Mouse (Mus musculus): ENCODE data around the gene Pdzd7. TPM values are rescaled to one million over a fixed set of nuclear protein-coding genes. Genes with fewer than 3 reads are reported as not detected.

Pdzd7 gene
- polyA plus RNA-seq, 1 experiment from 2014 or later: 0.72 TPM

- Histone ChIP-seq H3K27me3 (peaks cover 4% of the 10 kb centered on the region; the same call in 1 of the 2 replicates), H3K4me2 (replicated peaks) (no peak overlapping the region), H3K4me1 (peaks cover 40% of the 10 kb centered on the region), H3K9ac (no peak overlapping the region), H3K4me3 (no peak overlapping the region), H3K9me3 (replicated peaks) (no peaks in the 10 kb centered on the region), H3K36me3 (peaks cover 24% of the 10 kb centered on the region), H3K27ac (no peak overlapping the region)
- ATAC-seq (ENCODE audit: low FRiP score): no peak
- whole genome bisulfite sequencing: 72% methylated on average over 6 of the region's 6 CpGs
Observed at GRCm38 (mm10) chr19:45013581-45014225, 31.8 kb downstream of the Pdzd7 start.

GRCm38 (mm10) chr19:45012636-45013035 lies 32.9 kb downstream of the Pdzd7 start:
- peaks cover 39% of the 10 kb centered on the region for H3K4me1 ChIP-seq
- no peak overlapping the region for H3K4me3 ChIP-seq
- H3K27me3 ChIP-seq: peaks cover 4% of the 10 kb centered on the region; the same call in 1 of the 2 replicates
- H3K9ac ChIP-seq: no peak overlapping the region
- no peak for ATAC-seq (ENCODE audit: low FRiP score)
- H3K36me3 ChIP-seq: peaks cover 28% of the 10 kb centered on the region
- 46% methylated on average over 6 of the region's 6 CpGs for WGBS
- no peaks in the 10 kb centered on the region for H3K9me3 ChIP-seq (replicated peaks)
- no peak overlapping the region for H3K4me2 ChIP-seq (replicated peaks)
- H3K27ac ChIP-seq: peak overlapping the region; percentile 64

GRCm38 (mm10) chr19:45012219-45012618 lies 33.3 kb downstream of the Pdzd7 start:
- WGBS: 84% methylated on average over 8 of the region's 8 CpGs
- peaks cover 28% of the 10 kb centered on the region for H3K36me3 ChIP-seq
- no peak overlapping the region for H3K4me3 ChIP-seq
- peaks cover 41% of the 10 kb centered on the region for H3K4me1 ChIP-seq
- no peak overlapping the region for H3K4me2 ChIP-seq (replicated peaks)
- no peak overlapping the region for H3K9ac ChIP-seq
- peak overlapping the region; percentile 64 for H3K27ac ChIP-seq
- H3K9me3 ChIP-seq (replicated peaks): no peaks in the 10 kb centered on the region
- peaks cover 4% of the 10 kb centered on the region; the same call in 1 of the 2 replicates for H3K27me3 ChIP-seq
- no peak for ATAC-seq (ENCODE audit: low FRiP score)

GRCm38 (mm10) chr19:45010646-45011045 lies 34.9 kb downstream of the Pdzd7 start:
- no peak overlapping the region for H3K4me3 ChIP-seq
- no peak overlapping the region for H3K4me2 ChIP-seq (replicated peaks)
- peaks cover 4% of the 10 kb centered on the region; the same call in 1 of the 2 replicates for H3K27me3 ChIP-seq
- H3K27ac ChIP-seq: no peak overlapping the region
- H3K9ac ChIP-seq: no peak overlapping the region
- peaks cover 31% of the 10 kb centered on the region for H3K4me1 ChIP-seq
- WGBS: 94% methylated on average over 4 of the region's 4 CpGs
- no peak for ATAC-seq (ENCODE audit: low FRiP score)
- no peaks in the 10 kb centered on the region for H3K9me3 ChIP-seq (replicated peaks)
- peaks cover 28% of the 10 kb centered on the region for H3K36me3 ChIP-seq

GRCm38 (mm10) chr19:45007425-45008191 lies 37.9 kb downstream of the Pdzd7 start:
- H3K4me1 ChIP-seq: peaks cover 23% of the 10 kb centered on the region
- H3K27me3 ChIP-seq: no peaks in the 10 kb centered on the region
- no peaks in the 10 kb centered on the region for H3K9me3 ChIP-seq (replicated peaks)
- WGBS: 94% methylated on average over 20 of the region's 20 CpGs
- peak overlapping the region; percentile 97 for H3K4me3 ChIP-seq
- no peak overlapping the region for H3K27ac ChIP-seq
- ATAC-seq (ENCODE audit: low FRiP score): no peak
- peak overlapping the region; percentile 89 for H3K9ac ChIP-seq
- peak overlapping the region; percentile 96 for H3K4me2 ChIP-seq (replicated peaks)
- H3K36me3 ChIP-seq: peaks cover 49% of the 10 kb centered on the region

- H3K27me3 ChIP-seq: no peaks in the 10 kb centered on the region
- peaks cover 20% of the 10 kb centered on the region for H3K4me1 ChIP-seq
- ATAC-seq (ENCODE audit: low FRiP score): no peak
- H3K9me3 ChIP-seq (replicated peaks): no peaks in the 10 kb centered on the region
- peak overlapping the region; percentile 96 for H3K4me2 ChIP-seq (replicated peaks)
- H3K4me3 ChIP-seq: peak overlapping the region; percentile 97
- WGBS: 40% methylated on average over 17 of the region's 17 CpGs
- peaks cover 52% of the 10 kb centered on the region for H3K36me3 ChIP-seq
- H3K9ac ChIP-seq: peak overlapping the region; percentile 89
- 0 out of 2 replicates have a peak overlapping the region, but pooled peaks have one; percentile 84 for H3K27ac ChIP-seq
Observed at GRCm38 (mm10) chr19:45007021-45007420, 38.5 kb downstream of the Pdzd7 start.

- Histone ChIP-seq H3K9me3 (replicated peaks) (no peaks in the 10 kb centered on the region), H3K4me3 (peak within 1 kb of the TSS; percentile 97), H3K27me3 (no peaks in the 10 kb centered on the region), H3K4me1 (peaks cover 20% of the 10 kb centered on the region), H3K9ac (peak within 1 kb of the TSS; percentile 89), H3K27ac (peak within 1 kb of the TSS; percentile 84), H3K4me2 (replicated peaks) (peak within 1 kb of the TSS; percentile 96), H3K36me3 (peaks cover 52% of the 10 kb centered on the region)
- peak; percentile 92 for ATAC-seq (ENCODE audit: low FRiP score)
- WGBS: under 1% methylated on average over 82 of the region's 82 CpGs
Observed at GRCm38 (mm10) chr19:45005957-45006712, 39.4 kb downstream of the Pdzd7 start, which contains the start of gene Mrpl43. Mrpl43 (minus strand) TSS chr19:45006442.

GRCm38 (mm10) chr19:45005444-45005843 lies 40.1 kb downstream of the Pdzd7 start, which contains the start of gene Twnk:
Twnk (plus strand) TSS chr19:45005663.
- WGBS: 11% methylated on average over 16 of the region's 16 CpGs
- peaks cover 52% of the 10 kb centered on the region for H3K36me3 ChIP-seq
- no peaks in the 10 kb centered on the region for H3K9me3 ChIP-seq (replicated peaks)
- H3K9ac ChIP-seq: peak within 1 kb of the TSS; percentile 89
- peak within 1 kb of the TSS; percentile 84 for H3K27ac ChIP-seq
- no peak for ATAC-seq (ENCODE audit: low FRiP score)
- H3K4me2 ChIP-seq (replicated peaks): peak within 1 kb of the TSS; percentile 96
- H3K27me3 ChIP-seq: no peaks in the 10 kb centered on the region
- peak within 1 kb of the TSS; percentile 97 for H3K4me3 ChIP-seq
- peaks cover 20% of the 10 kb centered on the region for H3K4me1 ChIP-seq

- no peak overlapping the region for H3K4me3 ChIP-seq
- H3K9ac ChIP-seq: no peak overlapping the region
- H3K27me3 ChIP-seq: no peaks in the 10 kb centered on the region
- WGBS: 85% methylated on average over 7 of the region's 7 CpGs
- no peak overlapping the region for H3K4me2 ChIP-seq (replicated peaks)
- H3K4me1 ChIP-seq: peaks cover 20% of the 10 kb centered on the region
- H3K36me3 ChIP-seq: peaks cover 61% of the 10 kb centered on the region
- no peak for ATAC-seq (ENCODE audit: low FRiP score)
- H3K27ac ChIP-seq: no peak overlapping the region
- no peaks in the 10 kb centered on the region for H3K9me3 ChIP-seq (replicated peaks)
Observed at GRCm38 (mm10) chr19:45003740-45004516, 41.6 kb downstream of the Pdzd7 start.

- H3K9me3 ChIP-seq (replicated peaks): no peaks in the 10 kb centered on the region
- no peaks in the 10 kb centered on the region for H3K27me3 ChIP-seq
- H3K4me3 ChIP-seq: no peak overlapping the region
- peaks cover 74% of the 10 kb centered on the region for H3K36me3 ChIP-seq
- no peak overlapping the region for H3K9ac ChIP-seq
- WGBS: 59% methylated on average over 3 of the region's 3 CpGs
- no peak overlapping the region for H3K27ac ChIP-seq
- no peak overlapping the region for H3K4me2 ChIP-seq (replicated peaks)
- peaks cover 15% of the 10 kb centered on the region for H3K4me1 ChIP-seq
- no peak for ATAC-seq (ENCODE audit: low FRiP score)
Observed at GRCm38 (mm10) chr19:45002301-45002700, 43.2 kb downstream of the Pdzd7 start.

- WGBS: 89% methylated on average over 8 of the region's 8 CpGs
- H3K4me2 ChIP-seq (replicated peaks): no peak overlapping the region
- no peak for ATAC-seq (ENCODE audit: low FRiP score)
- no peak overlapping the region for H3K9ac ChIP-seq
- H3K9me3 ChIP-seq (replicated peaks): no peaks in the 10 kb centered on the region
- peaks cover 83% of the 10 kb centered on the region for H3K36me3 ChIP-seq
- H3K27me3 ChIP-seq: no peaks in the 10 kb centered on the region
- H3K4me1 ChIP-seq: no peaks in the 10 kb centered on the region
- no peak overlapping the region for H3K27ac ChIP-seq
- no peak overlapping the region for H3K4me3 ChIP-seq
Observed at GRCm38 (mm10) chr19:44999647-45000046, 45.9 kb downstream of the Pdzd7 start.

All from hindbrain, embryonic 12.5 days (tissue).